In genomic region chr13:16833069-16833468, GRCm38 (mm10) we compare ENCODE assay signal across 35 mouse cellular contexts.
"Had no signal": no experiment of that assay in that cellular context is flagged by ENCODE, and none has a peak within 500 bp of the region (broad histone marks: within the 10 kb centered on the region; RNA-seq: fewer than 3 reads in every experiment).

No protein-coding gene starts in this region.

- H3K4me1 ChIP-seq: hindbrain, embryonic 10.5 days; hindbrain, embryonic 12.5 days; hindbrain, embryonic 13.5 days; hindbrain, embryonic 15.5 days; intestine, embryonic 15.5 days; kidney, embryonic 15.5 days had no signal

- H3K9ac ChIP-seq: heart, embryonic 12.5 days; heart, embryonic 13.5 days; heart, embryonic 15.5 days; hindbrain, embryonic 12.5 days; hindbrain, embryonic 13.5 days; hindbrain, embryonic 14.5 days; hindbrain, embryonic 15.5 days; intestine, embryonic 15.5 days; kidney, embryonic 15.5 days had no signal

- DNase-seq: heart, postnatal 10 days; heart, postnatal 14 days; heart, postnatal 36 days; heart, postnatal 4 days; kidney, adult 11 months; kidney, adult 18-20 months; kidney, adult 2 months; kidney, adult 8-10 months; kidney, adult 9 months; kidney, postnatal 10 days; kidney, postnatal 14 days; kidney, postnatal 25 days; kidney, postnatal 36 days; kidney, postnatal 4 days; layer of hippocampus, adult 9-11 months; layer of hippocampus, postnatal 36 days had no signal

- H3K4me3 ChIP-seq: heart, embryonic 12.5 days; heart, embryonic 13.5 days; heart, embryonic 15.5 days; hindbrain, embryonic 10.5 days; hindbrain, embryonic 12.5 days; hindbrain, embryonic 13.5 days; hindbrain, embryonic 15.5 days; intestine, embryonic 15.5 days; kidney, embryonic 15.5 days; layer of hippocampus, adult 2 months; left cerebral cortex, adult 2 months had no signal

- ATAC-seq: hindbrain, embryonic 16.5 days; hindbrain, postnatal 0 days; inflammation-experienced regulatory T-cells, adult 6 months; intestine, embryonic 15.5 days; intestine, embryonic 16.5 days; intestine, postnatal 0 days had no signal

- H3K27ac ChIP-seq: heart, embryonic 13.5 days; heart, embryonic 15.5 days; hindbrain, embryonic 10.5 days; hindbrain, embryonic 12.5 days; hindbrain, embryonic 13.5 days; hindbrain, embryonic 14.5 days; hindbrain, embryonic 15.5 days; hindbrain, postnatal 0 days; intestine, embryonic 15.5 days; kidney, embryonic 15.5 days; kidney, postnatal 0 days; layer of hippocampus, adult 2 months; left cerebral cortex, adult 2 months had no signal

- H3K36me3 ChIP-seq: heart, embryonic 12.5 days; heart, embryonic 13.5 days; heart, embryonic 15.5 days; hindbrain, embryonic 10.5 days; hindbrain, embryonic 12.5 days; hindbrain, embryonic 13.5 days; hindbrain, embryonic 15.5 days; intestine, embryonic 15.5 days; kidney, embryonic 15.5 days had no signal

- H3K9me3 ChIP-seq: heart, embryonic 12.5 days; heart, embryonic 13.5 days; heart, embryonic 15.5 days; hindbrain, embryonic 10.5 days; hindbrain, embryonic 12.5 days; hindbrain, embryonic 13.5 days; hindbrain, embryonic 15.5 days; intestine, embryonic 15.5 days; kidney, embryonic 15.5 days had no signal

- H3K4me2 ChIP-seq: heart, embryonic 11.5 days; heart, embryonic 12.5 days; heart, embryonic 13.5 days; heart, embryonic 15.5 days; hindbrain, embryonic 12.5 days; hindbrain, embryonic 13.5 days; hindbrain, embryonic 14.5 days; hindbrain, embryonic 15.5 days; intestine, embryonic 15.5 days; kidney, embryonic 15.5 days had no signal

- H3K27me3 ChIP-seq: heart, embryonic 12.5 days; heart, embryonic 13.5 days; heart, embryonic 15.5 days; hindbrain, embryonic 12.5 days; hindbrain, embryonic 13.5 days; hindbrain, embryonic 15.5 days; intestine, embryonic 15.5 days; kidney, embryonic 15.5 days had no signal
